Mouse (Mus musculus): ENCODE results near the gene Cntrl. TPM values are rescaled to one million over a fixed set of nuclear protein-coding genes. Genes with fewer than 3 reads are reported as not detected.

Gene Cntrl
- polyA plus RNA-seq, 1 experiment from 2014 or later, result 21.2 TPM

DNA sequence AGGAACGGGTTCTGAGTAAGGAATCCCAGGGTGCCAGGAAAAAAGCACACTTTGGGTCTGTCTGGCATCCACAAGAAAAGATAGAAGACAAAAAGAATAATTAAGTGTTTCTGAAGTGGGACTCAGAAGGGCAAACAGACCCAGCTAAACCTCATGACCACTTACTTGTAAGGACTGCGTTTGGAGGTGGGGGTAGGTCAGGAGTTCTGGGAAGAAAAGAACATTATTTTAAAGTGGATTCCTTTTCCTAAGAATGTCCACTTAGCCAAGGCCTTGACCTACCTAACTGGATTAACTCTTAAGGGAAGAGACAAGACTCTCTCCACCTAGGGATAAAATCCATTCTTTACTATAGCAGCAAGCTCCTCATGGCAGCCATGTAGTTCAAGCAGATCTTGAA, 36.7 kb upstream of the Cntrl start:
- H3K27ac ChIP-seq (ENCODE audit: low read length), result peak overlapping the region; percentile 23; the same call in 1 of the 2 replicates
- no peaks in the 10 kb centered on the region for H3K27me3 ChIP-seq (ENCODE audit: insufficient read depth, low read length)
- H3K36me3 ChIP-seq (ENCODE audit: insufficient read depth, low read length), result no peaks in the 10 kb centered on the region
- H3K4me2 ChIP-seq (replicated peaks; ENCODE audit: low read depth, low read length), result no peak overlapping the region
- 42% methylated on average over 2 of the region's 2 CpGs for WGBS
- ATAC-seq (ENCODE audit: low FRiP score, low TSS enrichment), result no peak
- H3K4me1 ChIP-seq (ENCODE audit: insufficient read depth, low read length), result no peaks in the 10 kb centered on the region
- no peaks in the 10 kb centered on the region for H3K9me3 ChIP-seq (ENCODE audit: low read length)
- H3K4me3 ChIP-seq (ENCODE audit: low read length), result no peak overlapping the region
- no peak overlapping the region for H3K9ac ChIP-seq (replicated peaks; ENCODE audit: low read length)

DNA sequence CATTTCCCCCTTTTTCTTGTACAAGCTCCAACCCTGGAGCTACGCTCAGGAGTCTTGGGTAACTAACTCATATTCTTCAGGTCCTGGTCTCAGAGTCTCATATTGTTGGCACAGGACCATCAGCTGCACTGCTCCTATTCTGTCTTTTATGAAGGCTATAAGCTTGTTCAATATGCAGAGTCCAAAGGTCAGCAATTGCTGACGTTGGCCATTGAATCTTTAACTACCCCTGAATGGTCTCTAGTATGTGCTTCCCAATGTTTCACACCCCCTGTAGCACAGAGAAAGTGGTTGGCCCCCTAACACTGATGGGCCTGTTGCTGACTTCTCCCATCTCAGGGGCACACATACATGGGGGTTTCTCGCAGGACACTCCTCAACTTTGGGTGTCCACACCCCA, 35.0 kb upstream of the Cntrl start:
- Histone ChIP-seq H3K9me3 (ENCODE audit: low read length) (no peaks in the 10 kb centered on the region), H3K27me3 (ENCODE audit: insufficient read depth, low read length) (no peaks in the 10 kb centered on the region), H3K4me2 (replicated peaks; ENCODE audit: low read depth, low read length) (no peak overlapping the region), H3K4me1 (ENCODE audit: insufficient read depth, low read length) (no peaks in the 10 kb centered on the region), H3K36me3 (ENCODE audit: insufficient read depth, low read length) (no peaks in the 10 kb centered on the region), H3K4me3 (ENCODE audit: low read length) (no peak overlapping the region), H3K27ac (ENCODE audit: low read length) (no peak overlapping the region), H3K9ac (replicated peaks; ENCODE audit: low read length) (no peak overlapping the region)
- WGBS, result 85% methylated on average over 3 of the region's 3 CpGs
- no peak for ATAC-seq (ENCODE audit: low FRiP score, low TSS enrichment)

DNA sequence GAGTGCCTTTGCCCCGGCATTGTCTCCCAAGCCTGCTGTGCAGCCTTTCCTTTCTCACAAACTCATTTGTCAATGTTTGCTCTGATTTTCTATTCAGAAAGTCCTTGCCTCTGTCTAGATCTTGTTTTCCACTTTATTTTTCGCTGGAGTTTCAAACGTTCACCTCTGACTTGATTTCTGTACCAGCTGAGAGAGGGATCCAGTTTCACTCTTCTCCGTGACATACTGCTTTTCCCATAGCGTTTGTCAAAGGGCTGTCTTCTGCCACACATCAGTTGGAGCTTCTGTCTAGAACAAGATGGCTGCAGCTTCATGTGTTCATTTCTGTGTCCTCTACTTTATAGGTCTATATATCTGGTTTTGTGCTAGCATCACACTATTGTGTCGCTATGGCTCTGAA, 30.1 kb upstream of the Cntrl start:
- no peak for ATAC-seq (ENCODE audit: low FRiP score, low TSS enrichment)
- Histone ChIP-seq H3K27ac (ENCODE audit: low read length) (no peak overlapping the region), H3K9me3 (ENCODE audit: low read length) (no peaks in the 10 kb centered on the region), H3K9ac (replicated peaks; ENCODE audit: low read length) (no peak overlapping the region), H3K36me3 (ENCODE audit: insufficient read depth, low read length) (no peaks in the 10 kb centered on the region), H3K4me1 (ENCODE audit: insufficient read depth, low read length) (no peaks in the 10 kb centered on the region), H3K4me3 (ENCODE audit: low read length) (no peak overlapping the region), H3K27me3 (ENCODE audit: insufficient read depth, low read length) (no peaks in the 10 kb centered on the region), H3K4me2 (replicated peaks; ENCODE audit: low read depth, low read length) (no peak overlapping the region)
- WGBS, result 56% methylated on average over 6 of the region's 6 CpGs

DNA sequence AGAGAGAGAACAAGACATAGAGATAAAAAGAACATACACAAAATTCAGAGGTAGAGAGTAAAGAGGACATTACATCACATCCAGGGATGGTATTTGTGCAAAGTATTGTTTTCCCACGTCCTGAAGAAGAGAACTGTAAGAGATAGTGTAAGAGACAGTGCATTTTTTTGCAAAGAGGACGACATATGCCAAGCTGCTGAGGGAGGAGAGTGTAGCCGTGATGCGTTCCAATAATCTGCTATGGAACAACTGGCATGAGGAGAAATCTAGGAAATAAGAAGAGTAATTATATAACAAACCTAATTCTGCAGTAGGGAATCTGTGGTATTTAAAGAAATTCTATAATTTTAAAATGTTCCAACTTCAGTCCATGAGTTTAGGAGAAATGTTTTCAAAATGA, 21.9 kb upstream of the Cntrl start:
- Histone ChIP-seq H3K4me1 (ENCODE audit: insufficient read depth, low read length) (no peaks in the 10 kb centered on the region), H3K27ac (ENCODE audit: low read length) (no peak overlapping the region), H3K9me3 (ENCODE audit: low read length) (no peaks in the 10 kb centered on the region), H3K27me3 (ENCODE audit: insufficient read depth, low read length) (no peaks in the 10 kb centered on the region), H3K4me3 (ENCODE audit: low read length) (no peak overlapping the region), H3K9ac (replicated peaks; ENCODE audit: low read length) (no peak overlapping the region), H3K36me3 (ENCODE audit: insufficient read depth, low read length) (no peaks in the 10 kb centered on the region), H3K4me2 (replicated peaks; ENCODE audit: low read depth, low read length) (no peak overlapping the region)
- 76% methylated on average over 4 of the region's 4 CpGs for WGBS
- ATAC-seq (ENCODE audit: low FRiP score, low TSS enrichment), result no peak

DNA sequence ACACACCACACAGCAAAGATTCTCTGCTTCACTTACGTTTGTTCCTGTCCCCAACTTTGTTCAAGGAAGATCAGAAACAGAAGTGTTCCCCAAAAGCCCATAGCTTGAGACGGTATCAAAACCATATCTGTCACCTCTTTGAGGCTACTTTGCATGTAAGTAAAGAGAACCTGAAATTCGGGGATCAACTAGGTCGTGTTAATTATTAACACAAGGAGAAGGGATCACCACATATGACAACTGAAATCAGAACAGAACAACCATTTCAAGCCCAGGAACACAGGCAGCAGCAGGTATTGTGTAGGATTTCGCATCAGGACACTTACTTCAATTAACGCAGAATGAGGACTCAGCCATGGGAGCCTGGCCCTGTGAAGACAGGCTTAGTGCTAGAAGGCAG, 8.8 kb upstream of the Cntrl start:
- H3K27ac ChIP-seq (ENCODE audit: low read length), result no peak overlapping the region
- 81% methylated on average over 6 of the region's 6 CpGs for WGBS
- no peak for ATAC-seq (ENCODE audit: low FRiP score, low TSS enrichment)

DNA sequence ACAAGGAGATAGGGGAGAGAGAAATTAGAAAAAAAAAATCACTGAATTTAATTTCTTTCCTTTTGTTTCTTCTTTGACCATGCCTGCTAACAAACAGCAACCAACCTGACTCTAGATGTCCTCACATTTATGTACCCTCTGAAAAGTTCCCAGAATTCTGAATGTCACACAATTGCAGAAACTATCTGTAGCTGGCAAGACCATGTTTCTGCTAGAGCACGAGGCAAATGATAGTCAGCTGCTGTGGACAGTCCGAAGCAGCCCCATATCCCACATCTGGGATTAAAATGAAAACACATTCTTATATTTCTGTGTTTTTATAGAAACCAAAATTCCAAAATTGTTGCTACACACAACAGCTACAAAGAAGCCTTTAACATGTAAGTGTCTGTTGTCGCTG, 7.8 kb upstream of the Cntrl start, which contains the start of gene AI182371:
Gene AI182371, minus strand, starts transcription at position 101 of the 400 bp plus-strand sequence.
- Histone ChIP-seq H3K4me2 (replicated peaks; ENCODE audit: low read depth, low read length) (no peak within 1 kb of the TSS), H3K36me3 (ENCODE audit: insufficient read depth, low read length) (0 out of 2 replicates have a peak, but pooled peaks cover 4% of the 10 kb centered on the region), H3K4me3 (ENCODE audit: low read length) (no peak within 1 kb of the TSS), H3K9me3 (ENCODE audit: low read length) (0 out of 2 replicates have a peak, but pooled peaks cover 3% of the 10 kb centered on the region), H3K4me1 (ENCODE audit: insufficient read depth, low read length) (no peaks in the 10 kb centered on the region), H3K9ac (replicated peaks; ENCODE audit: low read length) (no peak within 1 kb of the TSS), H3K27me3 (ENCODE audit: insufficient read depth, low read length) (no peaks in the 10 kb centered on the region), H3K27ac (ENCODE audit: low read length) (no peak within 1 kb of the TSS)
- ATAC-seq (ENCODE audit: low FRiP score, low TSS enrichment), result no peak
- WGBS, result 95% methylated on average over 3 of the region's 3 CpGs

More for the DNA sequence above, 8.8 kb upstream of the Cntrl start:
- Histone ChIP-seq H3K9ac (replicated peaks; ENCODE audit: low read length) (no peak overlapping the region), H3K4me1 (ENCODE audit: insufficient read depth, low read length) (no peaks in the 10 kb centered on the region), H3K4me3 (ENCODE audit: low read length) (no peak overlapping the region), H3K4me2 (replicated peaks; ENCODE audit: low read depth, low read length) (no peak overlapping the region), H3K36me3 (ENCODE audit: insufficient read depth, low read length) (0 out of 2 replicates have a peak, but pooled peaks cover 4% of the 10 kb centered on the region), H3K9me3 (ENCODE audit: low read length) (0 out of 2 replicates have a peak, but pooled peaks cover 3% of the 10 kb centered on the region), H3K27me3 (ENCODE audit: insufficient read depth, low read length) (no peaks in the 10 kb centered on the region)

DNA sequence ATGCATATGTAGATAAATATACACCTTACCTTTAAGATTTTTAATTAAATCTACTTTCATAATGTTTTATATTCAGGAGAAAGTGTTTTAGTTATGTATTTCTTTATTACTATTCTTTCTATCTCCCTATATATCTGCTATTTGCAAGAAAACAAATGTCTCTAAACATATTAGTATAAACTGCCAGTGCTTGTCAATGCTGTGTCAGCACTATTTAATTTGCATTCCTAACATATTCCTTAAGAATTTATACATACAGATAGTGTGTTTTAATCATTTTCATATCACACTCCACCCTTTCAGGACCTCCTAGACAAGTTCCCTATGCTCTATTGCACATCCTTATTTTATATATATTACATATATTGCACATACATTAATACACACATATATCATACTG, 6.5 kb upstream of the Cntrl start:
- ATAC-seq (ENCODE audit: low FRiP score, low TSS enrichment), result no peak
- Histone ChIP-seq H3K27ac (ENCODE audit: low read length) (no peak overlapping the region), H3K4me3 (ENCODE audit: low read length) (no peak overlapping the region), H3K36me3 (ENCODE audit: insufficient read depth, low read length) (0 out of 2 replicates have a peak, but pooled peaks cover 4% of the 10 kb centered on the region), H3K9me3 (ENCODE audit: low read length) (0 out of 2 replicates have a peak, but pooled peaks cover 3% of the 10 kb centered on the region), H3K4me1 (ENCODE audit: insufficient read depth, low read length) (no peaks in the 10 kb centered on the region), H3K27me3 (ENCODE audit: insufficient read depth, low read length) (no peaks in the 10 kb centered on the region), H3K4me2 (replicated peaks; ENCODE audit: low read depth, low read length) (no peak overlapping the region), H3K9ac (replicated peaks; ENCODE audit: low read length) (no peak overlapping the region)

DNA sequence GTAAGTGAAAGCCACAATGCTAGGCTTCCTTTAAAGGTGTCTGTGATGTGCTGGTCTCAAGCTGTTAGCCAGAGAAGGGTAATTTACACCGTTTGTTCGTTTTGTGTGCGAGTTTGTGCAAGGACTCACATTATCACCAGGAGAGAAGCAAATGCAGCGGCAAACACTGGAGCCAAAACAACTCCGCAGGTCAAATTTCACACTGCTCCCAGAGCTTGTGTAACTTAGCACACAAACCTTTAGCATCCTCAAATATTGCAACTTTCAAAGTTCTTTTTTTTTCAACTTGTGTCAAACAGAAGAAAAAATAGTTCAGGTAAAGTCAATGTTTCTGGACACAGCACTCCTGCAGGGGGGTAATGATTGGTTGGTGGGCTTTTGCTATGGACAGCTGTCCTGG, 5.7 kb upstream of the Cntrl start:
- 30% methylated on average over 5 of the region's 5 CpGs for WGBS
- Histone ChIP-seq H3K9me3 (ENCODE audit: low read length) (no peaks in the 10 kb centered on the region), H3K9ac (replicated peaks; ENCODE audit: low read length) (no peak overlapping the region), H3K4me3 (ENCODE audit: low read length) (no peak overlapping the region), H3K4me2 (replicated peaks; ENCODE audit: low read depth, low read length) (no peak overlapping the region), H3K27ac (ENCODE audit: low read length) (peak overlapping the region; percentile 31; the same call in 1 of the 2 replicates), H3K27me3 (ENCODE audit: insufficient read depth, low read length) (no peaks in the 10 kb centered on the region), H3K36me3 (ENCODE audit: insufficient read depth, low read length) (no peaks in the 10 kb centered on the region), H3K4me1 (ENCODE audit: insufficient read depth, low read length) (no peaks in the 10 kb centered on the region)
- no peak for ATAC-seq (ENCODE audit: low FRiP score, low TSS enrichment)

DNA sequence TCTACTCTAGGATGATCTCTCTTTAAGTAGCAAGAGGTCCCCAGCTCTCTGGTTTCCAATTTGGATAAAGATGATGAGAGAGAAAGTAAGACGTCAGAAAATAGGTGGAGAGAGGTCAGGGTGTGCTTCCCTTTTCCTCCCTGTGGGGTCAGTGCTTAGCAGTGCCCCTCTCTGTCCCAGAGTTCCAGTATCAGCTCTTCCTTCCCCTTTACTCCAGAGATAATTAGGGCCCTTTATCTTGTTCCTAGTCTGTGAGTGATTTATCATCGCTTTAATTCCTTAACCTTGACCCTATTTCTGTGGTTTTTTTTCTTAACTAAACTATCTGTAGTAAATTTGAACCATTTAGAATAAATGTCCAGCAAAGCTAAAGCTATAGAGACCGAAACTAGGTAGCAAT, 4.4 kb upstream of the Cntrl start:
- 40% methylated on average over 3 of the region's 3 CpGs for WGBS
- Histone ChIP-seq H3K9ac (replicated peaks; ENCODE audit: low read length) (no peak overlapping the region), H3K4me1 (ENCODE audit: insufficient read depth, low read length) (no peaks in the 10 kb centered on the region), H3K4me3 (ENCODE audit: low read length) (no peak overlapping the region), H3K4me2 (replicated peaks; ENCODE audit: low read depth, low read length) (no peak overlapping the region), H3K9me3 (ENCODE audit: low read length) (no peaks in the 10 kb centered on the region), H3K27ac (ENCODE audit: low read length) (no peak overlapping the region), H3K27me3 (ENCODE audit: insufficient read depth, low read length) (no peaks in the 10 kb centered on the region), H3K36me3 (ENCODE audit: insufficient read depth, low read length) (no peaks in the 10 kb centered on the region)
- no peak for ATAC-seq (ENCODE audit: low FRiP score, low TSS enrichment)

DNA sequence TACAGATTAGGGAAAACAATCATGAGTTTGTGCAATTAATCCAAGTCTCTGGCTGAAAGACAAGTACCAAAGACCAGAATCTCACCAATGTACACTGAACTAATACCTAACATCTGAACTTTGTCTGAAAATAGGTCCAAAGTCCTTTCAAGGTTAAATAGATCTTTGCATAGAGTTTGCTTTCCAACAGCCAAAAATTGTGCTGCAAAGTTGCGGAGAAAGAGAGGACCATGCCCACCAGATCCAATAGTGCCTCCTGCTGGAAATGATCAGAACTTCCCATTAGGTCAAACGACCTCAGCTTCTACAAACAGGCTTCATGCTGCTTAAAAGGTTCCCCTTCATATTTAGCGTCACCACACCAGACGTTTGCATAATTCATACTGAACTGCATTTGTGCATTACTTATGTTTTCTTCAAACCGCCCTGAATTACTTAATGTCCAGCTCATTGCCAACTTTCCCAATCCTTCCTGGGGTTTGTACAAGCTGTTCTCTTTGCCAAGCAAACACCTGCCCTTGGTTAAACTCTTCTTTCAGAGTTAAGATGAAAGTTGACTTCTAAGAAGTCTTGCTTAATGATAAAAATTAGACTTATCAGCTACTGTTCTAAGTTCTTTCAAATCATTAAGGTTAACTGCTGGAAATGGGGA, 1.2 kb upstream of the Cntrl start:
- Histone ChIP-seq H3K4me2 (replicated peaks; ENCODE audit: low read depth, low read length) (no peak overlapping the region), H3K27me3 (ENCODE audit: insufficient read depth, low read length) (no peaks in the 10 kb centered on the region), H3K9me3 (ENCODE audit: low read length) (no peaks in the 10 kb centered on the region), H3K9ac (replicated peaks; ENCODE audit: low read length) (no peak overlapping the region), H3K4me1 (ENCODE audit: insufficient read depth, low read length) (no peaks in the 10 kb centered on the region), H3K4me3 (ENCODE audit: low read length) (no peak overlapping the region), H3K27ac (ENCODE audit: low read length) (no peak overlapping the region), H3K36me3 (ENCODE audit: insufficient read depth, low read length) (no peaks in the 10 kb centered on the region)
- WGBS, result 61% methylated on average over 5 of the region's 5 CpGs
- ATAC-seq (ENCODE audit: low FRiP score, low TSS enrichment), result no peak
